Mouse (Mus musculus) Muller cell, postnatal 12 days (primary cell): ENCODE data around the gene Nwd1.

Experiments
- DNase-seq: peaks from one replicate; pipeline ENCODE4 v3.0.0-alpha.2; 2015; ENCODE audit errors: inconsistent ontology term

Gene Nwd1

GRCm38 (mm10) chr8:72765696-72766095 lies 119.2 kb downstream of the Nwd1 start:
- DNase-seq = no peak

DNA sequence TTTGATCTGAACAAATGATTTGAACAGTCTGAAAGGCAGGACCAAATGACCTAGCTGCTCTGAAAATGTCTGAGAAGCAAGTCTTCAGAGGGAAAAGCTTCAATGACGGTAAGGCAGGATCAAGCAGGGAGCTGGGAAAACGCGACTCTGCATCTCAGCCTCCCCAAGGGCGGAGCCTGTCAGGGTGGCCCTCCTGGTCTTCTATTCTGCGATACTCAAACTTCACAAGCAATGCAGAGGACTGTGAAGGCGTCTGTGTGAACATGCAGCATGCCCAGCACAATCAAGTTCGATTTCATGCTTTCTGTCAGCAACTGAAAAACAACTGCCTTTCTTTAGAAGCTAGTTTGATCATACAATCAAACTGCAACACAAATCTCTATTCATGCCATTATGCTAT lies 120.3 kb downstream of the Nwd1 start:
- DNase-seq = no peak
